Mouse (Mus musculus) midbrain, embryonic 14.5 days (tissue): ENCODE measurements around the gene Adam11. TPM values are rescaled to one million over a fixed set of nuclear protein-coding genes. Genes with fewer than 3 reads are reported as not detected.
A peak's percentile ranks its signal among the peaks of the same experiment; 100 is the strongest.

ENCODE experiments used
- ATAC-seq: fragments of 200-750 bp; cut with Nextera tagmentation; 2 replicates; pipeline ENCODE4 v1.8.0; 2017; ENCODE audit warnings: moderate number of reproducible peaks, moderate library complexity; ENCODE audit not compliant: low FRiP score, low TSS enrichment
- DNase-seq: peaks from one replicate; pipeline ENCODE4 v3.0.0-alpha.2; 2015
- H3K27ac ChIP-seq: fragments of 300-500 bp; sonication (generic); replicated peaks from 2 replicates; pipeline ENCODE4 v1.5.1; 2014; ENCODE audit warnings: mild to moderate bottlenecking, low read depth, low read length, moderate library complexity
- H3K27me3 ChIP-seq: fragments of 300-500 bp; sonication (generic); 2 replicates; pipeline ENCODE4 v1.6.1; 2014; ENCODE audit warnings: low read length, control low read depth, mixed read lengths; ENCODE audit not compliant: control insufficient read depth, insufficient read depth
- H3K36me3 ChIP-seq: fragments of 300-500 bp; sonication (generic); 2 replicates; pipeline ENCODE4 v1.6.1; 2014; ENCODE audit warnings: low read length, control low read depth; ENCODE audit not compliant: control insufficient read depth, insufficient read depth
- H3K4me1 ChIP-seq: fragments of 300-500 bp; sonication (generic); 2 replicates; pipeline ENCODE4 v1.6.1; 2014; ENCODE audit warnings: mild to moderate bottlenecking, antibody characterized with exemption, low read length, control low read depth; ENCODE audit not compliant: control insufficient read depth, insufficient read depth
- H3K4me2 ChIP-seq: fragments of 300-500 bp; sonication (generic); 2 replicates; pipeline ENCODE4 v1.6.1; 2014; ENCODE audit warnings: mild to moderate bottlenecking, low read length, moderate library complexity
- H3K4me3 ChIP-seq: fragments of 300-500 bp; sonication (generic); replicated peaks from 2 replicates; pipeline ENCODE4 v1.5.1; 2014; ENCODE audit warnings: low read depth, low read length
- H3K9ac ChIP-seq: fragments of 300-500 bp; sonication (generic); replicated peaks from 2 replicates; pipeline ENCODE4 v1.6.1; 2014; ENCODE audit warnings: mild to moderate bottlenecking, low read length, moderate library complexity
- H3K9me3 ChIP-seq: fragments of 300-500 bp; sonication (generic); 2 replicates; pipeline ENCODE4 v1.6.1; 2016; ENCODE audit warnings: low read length, control low read depth, mixed read lengths; ENCODE audit not compliant: control insufficient read depth
- WGBS: fragments of 180-500 bp; shearing (Covaris S2); extraction: QIAGEN DNeasy Blood & Tissue Kit; methylation state at CpG from one replicate; pipeline ENCODE4 v1.1.7; 2014; 5-methylcytosine and 5-hydroxymethylcytosine counted together
- polyA plus RNA-seq: library from polyadenylated mRNA; unstranded; fragments of >200 nt; fragmentation: Nextera tagmentation; extraction: Ambion mirVana; gene quantifications from 2 replicates; pipeline ENCODE4 v1.2.1, GENCODE M21; 2014

Gene Adam11
- polyA plus RNA-seq, 1 experiment from 2014 or later: 24.1 TPM

GRCm38 (mm10) chr11:102734961-102735360, 26.3 kb upstream of the Adam11 start:
- Histone ChIP-seq H3K4me3 (no peak overlapping the region), H3K9me3 (no peaks in the 10 kb centered on the region), H3K4me1 (peaks cover 5% of the 10 kb centered on the region), H3K4me2 (no peak overlapping the region), H3K36me3 (no peaks in the 10 kb centered on the region), H3K27me3 (no peaks in the 10 kb centered on the region), H3K9ac (no peak overlapping the region), H3K27ac (no peak overlapping the region)
- no peak for DNase-seq
- ATAC-seq: no peak
- WGBS: 94% methylated on average over 6 of the region's 6 CpGs

- H3K4me2 ChIP-seq: no peak overlapping the region
- peaks cover 5% of the 10 kb centered on the region for H3K4me1 ChIP-seq
- no peaks in the 10 kb centered on the region for H3K36me3 ChIP-seq
- H3K27ac ChIP-seq: no peak overlapping the region
- no peaks in the 10 kb centered on the region for H3K9me3 ChIP-seq
- 88% methylated on average over 3 of the region's 3 CpGs for WGBS
- no peaks in the 10 kb centered on the region for H3K27me3 ChIP-seq
- no peak overlapping the region for H3K9ac ChIP-seq
- DNase-seq (no peak), ATAC-seq (no peak)
- no peak overlapping the region for H3K4me3 ChIP-seq
Measured at GRCm38 (mm10) chr11:102738046-102738445, 23.2 kb upstream of the Adam11 start.

- peak overlapping the region; percentile 72 for H3K27ac ChIP-seq
- no peaks in the 10 kb centered on the region for H3K27me3 ChIP-seq
- ATAC-seq: peak; percentile 55; the same call in 1 of the 2 replicates
- DNase-seq: peak; percentile 94
- peak overlapping the region; percentile 29 for H3K4me3 ChIP-seq
- 4% methylated on average over 20 of the region's 20 CpGs for WGBS
- peak overlapping the region; percentile 60 for H3K9ac ChIP-seq
- H3K9me3 ChIP-seq: no peaks in the 10 kb centered on the region
- H3K4me1 ChIP-seq: peaks cover 5% of the 10 kb centered on the region
- no peaks in the 10 kb centered on the region for H3K36me3 ChIP-seq
- H3K4me2 ChIP-seq: peak overlapping the region; percentile 69
Measured at GRCm38 (mm10) chr11:102739278-102739966, 21.8 kb upstream of the Adam11 start.

- no peaks in the 10 kb centered on the region for H3K36me3 ChIP-seq
- no peaks in the 10 kb centered on the region for H3K27me3 ChIP-seq
- H3K4me2 ChIP-seq: no peak overlapping the region
- DNase-seq (no peak), ATAC-seq (no peak)
- H3K9me3 ChIP-seq: no peaks in the 10 kb centered on the region
- peaks cover 5% of the 10 kb centered on the region for H3K4me1 ChIP-seq
- WGBS: 49% methylated on average over 11 of the region's 11 CpGs
- H3K4me3 ChIP-seq: no peak overlapping the region
- H3K9ac ChIP-seq: no peak overlapping the region
- no peak overlapping the region for H3K27ac ChIP-seq
Measured at GRCm38 (mm10) chr11:102740634-102741033, 20.6 kb upstream of the Adam11 start.

GRCm38 (mm10) chr11:102741129-102741950, 19.9 kb upstream of the Adam11 start:
- Histone ChIP-seq H3K4me3 (no peak overlapping the region), H3K27ac (no peak overlapping the region), H3K27me3 (no peaks in the 10 kb centered on the region), H3K9me3 (no peaks in the 10 kb centered on the region), H3K36me3 (no peaks in the 10 kb centered on the region), H3K9ac (no peak overlapping the region), H3K4me2 (no peak overlapping the region), H3K4me1 (peaks cover 5% of the 10 kb centered on the region)
- ATAC-seq (no peak), DNase-seq (no peak)
- WGBS: 16% methylated on average over 22 of the region's 22 CpGs

GRCm38 (mm10) chr11:102742066-102742465, 19.2 kb upstream of the Adam11 start:
- WGBS: 61% methylated on average over 7 of the region's 7 CpGs
- no peaks in the 10 kb centered on the region for H3K36me3 ChIP-seq
- no peak overlapping the region for H3K9ac ChIP-seq
- peaks cover 5% of the 10 kb centered on the region for H3K4me1 ChIP-seq
- H3K4me2 ChIP-seq: no peak overlapping the region
- no peak overlapping the region for H3K27ac ChIP-seq
- H3K4me3 ChIP-seq: no peak overlapping the region
- DNase-seq (no peak), ATAC-seq (no peak)
- H3K9me3 ChIP-seq: no peaks in the 10 kb centered on the region
- H3K27me3 ChIP-seq: no peaks in the 10 kb centered on the region

GRCm38 (mm10) chr11:102742843-102743242, 18.4 kb upstream of the Adam11 start:
- peaks cover 5% of the 10 kb centered on the region for H3K4me1 ChIP-seq
- no peak for DNase-seq

GRCm38 (mm10) chr11:102744746-102745145, 16.5 kb upstream of the Adam11 start:
- peaks cover under 1% of the 10 kb centered on the region for H3K4me1 ChIP-seq
- no peak overlapping the region for H3K4me2 ChIP-seq
- H3K9me3 ChIP-seq: no peaks in the 10 kb centered on the region
- no peak overlapping the region for H3K27ac ChIP-seq
- H3K4me3 ChIP-seq: no peak overlapping the region
- no peaks in the 10 kb centered on the region for H3K27me3 ChIP-seq
- H3K9ac ChIP-seq: no peak overlapping the region
- ATAC-seq (no peak), DNase-seq (no peak)
- 87% methylated on average over 3 of the region's 3 CpGs for WGBS
- no peaks in the 10 kb centered on the region for H3K36me3 ChIP-seq

More at GRCm38 (mm10) chr11:102742843-102743242, 18.4 kb upstream of the Adam11 start:
- Histone ChIP-seq H3K9me3 (no peaks in the 10 kb centered on the region), H3K9ac (no peak overlapping the region), H3K36me3 (no peaks in the 10 kb centered on the region), H3K4me2 (no peak overlapping the region), H3K27ac (no peak overlapping the region), H3K4me3 (no peak overlapping the region), H3K27me3 (no peaks in the 10 kb centered on the region)
- 83% methylated on average over 5 of the region's 5 CpGs for WGBS
- no peak for ATAC-seq
